Mouse (Mus musculus) CH12.LX (cell line): ENCODE data around the gene Ddx42. TPM values are rescaled to one million over a fixed set of nuclear protein-coding genes. Genes with fewer than 3 reads are reported as not detected.

Experiments used
- DNase-seq: peaks from one replicate; pipeline ENCODE4 v3.0.0-alpha.2; 2013; ENCODE audit errors: extremely low read depth
- H3K27ac ChIP-seq: 2 replicates; pipeline ENCODE4 v1.5.1; 2012; ENCODE audit warnings: low read depth, mild to moderate bottlenecking, control low read depth, moderate library complexity; ENCODE audit not compliant: insufficient read depth
- H3K27me3 ChIP-seq: replicated peaks from 2 replicates; pipeline ENCODE3; 2012; ENCODE audit warnings: inconsistent platforms
- H3K36me3 ChIP-seq, 2 experiments: replicated peaks in 1 of 2; 2 replicates each; pipeline versions ENCODE3 to v1.6.1; 2012; ENCODE audit warnings: inconsistent platforms in 1 of 2, low read length in 1 of 2, mild to moderate bottlenecking in 1 of 2, mixed read lengths in 1 of 2, moderate library complexity in 1 of 2; ENCODE audit not compliant: control insufficient read depth in 1 of 2, insufficient read depth in 1 of 2
- H3K4me1 ChIP-seq, 2 experiments: 2 replicates each; pipeline ENCODE4 v1.6.1; 2012; ENCODE audit warnings: inconsistent platforms in 1 of 2, moderate library complexity in 1 of 2; ENCODE audit not compliant: insufficient read depth in 2 of 2, control insufficient read depth in 1 of 2
- H3K4me2 ChIP-seq: 2 replicates; pipeline ENCODE4 v1.6.1; 2012; ENCODE audit warnings: low read depth, mild to moderate bottlenecking, control low read depth; ENCODE audit not compliant: poor library complexity, insufficient read depth, severe bottlenecking
- H3K4me3 ChIP-seq, 3 experiments: fragments of 150-350 bp in 1 of 3; sonication (generic) in 1 of 3; replicated peaks in 1 of 3; 2 replicates each; pipeline versions ENCODE3 to v1.5.1; 2011 to 2012; ENCODE audit warnings: low read depth in 2 of 3, low read length in 2 of 3, mild to moderate bottlenecking in 2 of 3, moderate library complexity in 2 of 3, control low read depth in 1 of 3, improper control_type of control experiment in 1 of 3, inconsistent platforms in 1 of 3, mixed read lengths in 1 of 3; ENCODE audit not compliant: poor library complexity in 1 of 3
- H3K79me2 ChIP-seq: replicated peaks from 2 replicates; pipeline ENCODE4 v1.6.1; 2012; ENCODE audit warnings: mild to moderate bottlenecking, moderate library complexity; ENCODE audit not compliant: control insufficient read depth, poor library complexity, insufficient read depth, severe bottlenecking; ENCODE audit errors: extremely low read depth
- H3K9ac ChIP-seq: 2 replicates; pipeline ENCODE4 v1.6.1; 2012; ENCODE audit warnings: low read depth, mild to moderate bottlenecking, control low read depth, moderate library complexity; ENCODE audit not compliant: insufficient read depth
- H3K9me3 ChIP-seq: replicated peaks from 2 replicates; pipeline ENCODE3; 2012; ENCODE audit warnings: low read length, inconsistent platforms, mixed read lengths
- CHD1 ChIP-seq: IDR thresholded peaks from 2 replicates; pipeline ENCODE4 v1.6.1; 2012; ENCODE audit warnings: low read depth, low read length, improper control_type of control experiment, inconsistent platforms
- CHD2 ChIP-seq: IDR thresholded peaks from 2 replicates; pipeline ENCODE4 v1.6.1; 2011; ENCODE audit warnings: low read length, improper control_type of control experiment
- CTCF ChIP-seq, 2 experiments: IDR thresholded peaks in 1 of 2; conservative IDR thresholded peaks in 1 of 2; 2 replicates each; pipeline ENCODE4 v1.5.1; 2011 to 2012; ENCODE audit warnings: low read depth in 2 of 2, low read length in 2 of 2, improper control_type of control experiment in 1 of 2, inconsistent platforms in 1 of 2, mild to moderate bottlenecking in 1 of 2, moderate library complexity in 1 of 2
- ETS1 ChIP-seq: conservative IDR thresholded peaks from 2 replicates; pipeline ENCODE4 v1.6.1; 2012; ENCODE audit warnings: low read depth, mild to moderate bottlenecking, inconsistent platforms, low read length, improper control_type of control experiment, moderate library complexity
- GABPA ChIP-seq: IDR thresholded peaks from 2 replicates; pipeline ENCODE4 v1.6.1; 2012; ENCODE audit warnings: low read depth, low read length, improper control_type of control experiment, inconsistent platforms; ENCODE audit not compliant: insufficient replicate concordance
- IRF4 ChIP-seq: IDR thresholded peaks from 2 replicates; pipeline ENCODE4 v1.6.1; 2014; ENCODE audit warnings: low read depth, mild to moderate bottlenecking, inconsistent platforms, low read length, improper control_type of control experiment
- JUN ChIP-seq: IDR thresholded peaks from 2 replicates; pipeline ENCODE4 v1.6.1; 2011; ENCODE audit warnings: low read depth, mild to moderate bottlenecking, low read length, improper control_type of control experiment, moderate library complexity; ENCODE audit not compliant: insufficient read depth
- MAFK ChIP-seq: IDR thresholded peaks from 2 replicates; pipeline ENCODE4 v1.6.1; 2011; ENCODE audit warnings: low read length, improper control_type of control experiment; ENCODE audit not compliant: insufficient replicate concordance
- MAX ChIP-seq: IDR thresholded peaks from 2 replicates; pipeline ENCODE4 v1.6.1; 2011; ENCODE audit warnings: low read length, improper control_type of control experiment
- PAX5 ChIP-seq: IDR thresholded peaks from 2 replicates; pipeline ENCODE4 v1.6.1; 2012; ENCODE audit warnings: low read length, inconsistent platforms, mixed read lengths
- RAD21 ChIP-seq: IDR thresholded peaks from 2 replicates; pipeline ENCODE4 v1.6.1; 2011; ENCODE audit warnings: low read depth, mild to moderate bottlenecking, low read length, improper control_type of control experiment, moderate library complexity
- SMC3 ChIP-seq: IDR thresholded peaks from 2 replicates; pipeline ENCODE4 v1.6.1; 2011; ENCODE audit warnings: low read depth, low read length, improper control_type of control experiment
- TBP ChIP-seq: conservative IDR thresholded peaks from 2 replicates; pipeline ENCODE4 v1.6.1; 2011; ENCODE audit warnings: low read depth, low read length, improper control_type of control experiment
- TCF12 ChIP-seq: IDR thresholded peaks from 2 replicates; pipeline ENCODE4 v1.6.1; 2014; ENCODE audit warnings: low read depth, mild to moderate bottlenecking, inconsistent platforms, low read length, improper control_type of control experiment
- UBTF ChIP-seq: IDR thresholded peaks from 2 replicates; pipeline ENCODE4 v1.6.1; 2012; ENCODE audit warnings: low read depth, mild to moderate bottlenecking, inconsistent platforms, low read length, improper control_type of control experiment, moderate library complexity
- USF2 ChIP-seq: conservative IDR thresholded peaks from 2 replicates; pipeline ENCODE4 v1.6.1; 2011; ENCODE audit warnings: low read depth, low read length, improper control_type of control experiment
- dilution Hi-C: fragments of 300-500 bp; cut with MboI; formaldehyde crosslinking; loops from 2 replicates; pipeline ENCODE4 v1.14.3; 2020; ENCODE audit warnings: low sequenced_read_pairs; ENCODE audit not compliant: extremely low pct_unique_long_range_greater_than_20kb, extremely low pct_ligation_motif_present
- in situ Hi-C: fragments of 300-500 bp; cut with MboI; formaldehyde crosslinking; loops from 3 replicates; pipeline ENCODE4 v1.14.3; 2019; ENCODE audit warnings: low sequenced_read_pairs, low pct_ligation_motif_present, low pct_unique_long_range_greater_than_20kb, mixed read lengths
- polyA plus RNA-seq: library from polyadenylated mRNA; unstranded; fragments of >175 nt; gene quantifications from 2 replicates; pipeline ENCODE4 v1.2.1, GENCODE M21; 2012; ENCODE audit warnings: low read depth; ENCODE audit not compliant: insufficient read length
- total RNA-seq, 2 experiments: library from RNA; depleted of rRNA; stranded (reverse); fragments of 300-350 nt in 1 of 2; fragments of >200 nt in 1 of 2; gene quantifications; 2 replicates each; pipeline ENCODE4 v1.2.3; 2012 to 2014

Gene Ddx42
- total and polyA plus RNA-seq, 3 experiments: 63.8 to 94.6 (median 65.5) TPM

DNA sequence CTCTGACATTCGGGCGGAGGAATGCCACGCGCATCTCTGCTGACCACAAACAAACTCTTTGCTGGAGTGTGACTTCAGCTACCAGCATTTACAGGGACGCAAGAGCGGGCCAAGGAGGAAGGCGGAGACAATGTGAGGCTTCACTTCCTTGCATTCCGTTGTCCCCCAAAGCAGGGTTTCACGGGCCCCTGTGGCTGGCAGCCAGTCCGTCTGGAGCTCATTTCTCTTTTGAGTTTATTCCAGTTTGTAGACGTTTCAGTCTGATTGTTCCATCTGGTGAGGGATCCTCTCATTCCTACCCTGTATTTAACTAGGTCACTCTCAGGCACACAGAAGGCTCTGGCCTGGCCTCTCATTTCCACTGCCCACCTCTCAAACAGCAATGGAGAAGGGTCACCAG is 70.3 kb downstream of the Ddx42 start:
- Histone ChIP-seq H3K4me2 (no peak overlapping the region), H3K79me2 (no peaks in the 10 kb centered on the region), H3K9ac (no peak overlapping the region), H3K27ac (no peak overlapping the region), H3K27me3 (peaks cover 4% of the 10 kb centered on the region), H3K4me1 (peaks cover 0 to 14% of the 10 kb centered on the region in 2 experiments; a peak in 2 of 4 replicates), H3K4me3 (no peak overlapping the region), H3K36me3 (no peaks in the 10 kb centered on the region), H3K9me3 (peaks cover 7% of the 10 kb centered on the region)
- dilution Hi-C loops: no loop called here
- TF ChIP-seq IRF4: no peak
- TF ChIP-seq TBP: no peak
- TF ChIP-seq JUN: no peak
- TF ChIP-seq USF2: no peak
- TF ChIP-seq ETS1: no peak
- no peak for TF ChIP-seq MAX
- TF ChIP-seq UBTF: no peak
- no peak for TF ChIP-seq CHD1
- no peak for TF ChIP-seq PAX5
- no peak for TF ChIP-seq GABPA
- no peak for DNase-seq
- in situ Hi-C loops: loop anchor here (5.0 kb wide), 1 partner anchor 40 kb away; no protein-coding TSS in a partner anchor

DNA sequence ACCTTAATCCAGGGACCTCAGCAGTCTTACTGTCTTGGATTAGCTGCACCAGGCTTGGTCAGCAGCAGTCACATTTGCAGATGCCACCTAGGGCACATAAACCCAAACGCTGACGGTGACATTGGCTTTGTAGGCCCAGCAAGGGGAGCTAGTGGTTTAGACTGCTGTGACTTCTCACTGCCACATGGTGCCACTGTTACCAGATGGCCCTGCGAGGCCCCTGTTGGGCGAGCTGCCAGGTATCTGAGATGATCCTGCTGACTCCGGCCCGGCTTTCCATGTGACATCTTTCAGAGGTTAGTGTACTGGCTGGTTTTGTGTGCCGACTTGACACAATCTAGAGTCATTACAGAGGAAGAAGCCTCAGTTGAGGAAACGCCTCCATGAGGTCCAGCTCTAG is 72.6 kb downstream of the Ddx42 start:
- in situ Hi-C loops: loop anchor here (5.0 kb wide), 1 partner anchor 38 kb away; no protein-coding TSS in a partner anchor
- DNase-seq: no peak
- Histone ChIP-seq H3K27ac (no peak overlapping the region), H3K9me3 (peaks cover 9% of the 10 kb centered on the region), H3K4me2 (no peak overlapping the region), H3K4me1 (peaks cover 0 to 14% of the 10 kb centered on the region in 2 experiments; a peak in 2 of 4 replicates), H3K9ac (no peak overlapping the region), H3K36me3 (no peaks in the 10 kb centered on the region), H3K79me2 (no peaks in the 10 kb centered on the region), H3K4me3 (no peak overlapping the region), H3K27me3 (no peaks in the 10 kb centered on the region)
- TF ChIP-seq CHD2 (no peak), UBTF (no peak), RAD21 (peak; percentile 46), SMC3 (peak; percentile 70), MAFK (no peak), CTCF (conservative IDR thresholded peaks at IDR 0.05 in 1 of 2, IDR thresholded peaks at IDR 0.05 in 1 of 2; ENCODE audit: low read depth in 2 of 2, low read length in 2 of 2) (peak in 1 of 2 experiments; percentile 81; a peak in 2 of 4 replicates), ETS1 (no peak), TCF12 (no peak)
- dilution Hi-C loops: no loop called here
